Mouse (Mus musculus) heart, embryonic 10.5 days (tissue): ENCODE results near the gene AL732309.1. TPM values are rescaled to one million over a fixed set of nuclear protein-coding genes. Genes with fewer than 3 reads are reported as not detected.
A peak's percentile ranks its signal among the peaks of the same experiment; 100 is the strongest.

ENCODE experiments used
- DNase-seq: peaks from one replicate; pipeline ENCODE4 v3.0.0-alpha.2; 2017; ENCODE audit warnings: low spot score
- H3K27ac ChIP-seq: fragments of 300-500 bp; sonication (generic); 2 replicates; pipeline ENCODE4 v1.5.1; 2016; ENCODE audit warnings: mild to moderate bottlenecking
- H3K27me3 ChIP-seq: fragments of 300-500 bp; sonication (generic); 2 replicates; pipeline ENCODE4 v1.6.1; 2016; ENCODE audit warnings: mild to moderate bottlenecking; ENCODE audit not compliant: poor library complexity, insufficient read depth, severe bottlenecking
- H3K36me3 ChIP-seq: fragments of 300-500 bp; sonication (generic); 2 replicates; pipeline ENCODE4 v1.6.1; 2016; ENCODE audit warnings: mild to moderate bottlenecking, moderate library complexity
- H3K4me1 ChIP-seq: fragments of 300-500 bp; sonication (generic); 2 replicates; pipeline ENCODE4 v1.6.1; 2016; ENCODE audit warnings: mild to moderate bottlenecking
- H3K4me3 ChIP-seq: fragments of 300-500 bp; sonication (generic); 2 replicates; pipeline ENCODE4 v1.5.1; 2016; ENCODE audit warnings: mild to moderate bottlenecking, moderate library complexity
- H3K9me3 ChIP-seq: fragments of 300-500 bp; sonication (generic); 2 replicates; pipeline ENCODE4 v1.6.1; 2016; ENCODE audit warnings: mild to moderate bottlenecking, moderate library complexity
- WGBS: fragments of 180-500 bp; shearing (Covaris S2); methylation state at CpG from one replicate; pipeline ENCODE4 v1.1.7; 2016; 5-methylcytosine and 5-hydroxymethylcytosine counted together
- polyA plus RNA-seq: library from polyadenylated mRNA; unstranded; fragments of >200 nt; fragmentation: Nextera tagmentation; extraction: Ambion mirVana; gene quantifications from 2 replicates; pipeline ENCODE4 v1.2.1, GENCODE M21; 2016

AL732309.1 gene
- polyA plus RNA-seq, 1 experiment from 2014 or later, result 6.0 TPM

DNA sequence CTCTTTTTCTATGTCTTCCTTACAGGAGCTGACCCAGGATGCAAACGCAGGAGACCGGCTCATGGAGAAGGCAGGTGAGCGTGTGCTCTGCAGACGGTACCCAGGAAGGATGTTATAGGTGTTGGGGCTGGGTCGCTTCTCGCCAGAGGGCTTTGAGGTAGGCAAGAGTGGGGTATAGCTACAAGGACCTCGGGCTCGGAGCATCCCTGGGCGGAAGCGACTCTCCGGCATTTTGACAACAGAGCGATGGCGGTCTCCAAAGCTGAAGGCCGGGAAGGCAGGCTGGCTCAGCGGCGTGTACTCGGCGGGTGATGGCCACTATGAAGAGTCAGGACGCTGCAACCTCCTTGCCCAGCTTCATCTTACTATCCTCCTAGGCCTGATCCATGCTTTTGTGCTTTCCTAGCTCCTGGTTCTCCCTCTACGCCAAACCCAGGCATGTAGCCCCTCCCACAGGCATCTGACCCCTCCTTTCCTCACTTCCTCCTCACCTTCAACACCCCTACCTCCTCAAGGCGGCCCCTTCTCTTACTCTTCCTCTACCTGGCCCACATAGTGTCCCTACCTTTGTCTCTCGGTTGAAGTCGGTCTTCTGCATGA lies 33.3 kb downstream of the AL732309.1 start:
- Histone ChIP-seq H3K36me3 (peaks cover 8% of the 10 kb centered on the region), H3K9me3 (no peaks in the 10 kb centered on the region), H3K4me3 (peak overlapping the region; percentile 10; the same call in 1 of the 2 replicates), H3K4me1 (peaks cover 17% of the 10 kb centered on the region), H3K27me3 (peaks cover 34% of the 10 kb centered on the region), H3K27ac (no peak overlapping the region)
- DNase-seq, result no peak
- WGBS, result 57% methylated on average over 23 of the region's 23 CpGs

DNA sequence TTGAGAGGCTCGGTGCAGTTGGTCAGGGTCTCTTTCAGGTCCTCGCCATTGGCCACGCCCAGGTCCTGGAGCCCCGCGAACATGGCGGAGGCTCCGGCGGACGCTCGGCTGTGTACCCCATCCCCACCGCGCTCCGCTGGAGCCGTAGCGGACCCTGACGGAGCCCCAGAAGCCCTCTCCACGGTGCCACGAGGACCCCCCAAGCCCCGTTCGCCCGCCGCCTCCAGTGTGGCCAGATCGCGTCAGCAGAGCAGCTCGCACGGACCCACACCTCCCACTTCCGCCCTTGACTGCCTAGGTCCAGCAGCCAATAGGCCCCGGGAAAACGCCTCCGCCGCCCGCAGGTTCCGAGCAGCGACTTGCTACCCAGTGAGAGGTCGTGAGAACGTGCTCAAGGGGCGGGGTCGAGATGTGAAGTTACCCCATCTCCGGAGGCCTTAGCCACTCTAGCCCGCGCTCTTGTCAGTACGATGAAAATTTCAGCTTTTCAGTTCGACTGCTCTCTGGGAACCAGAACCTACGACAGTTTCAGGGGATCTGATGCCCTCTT lies 35.5 kb downstream of the AL732309.1 start, which contains the start of gene Nelfb:
Nelfb (minus strand) TSS at position 369 of the 550 bp plus-strand sequence.
- Histone ChIP-seq H3K4me3 (peak within 1 kb of the TSS; percentile 97), H3K36me3 (peaks cover 29% of the 10 kb centered on the region), H3K27ac (peak within 1 kb of the TSS; percentile 99), H3K27me3 (peaks cover 34% of the 10 kb centered on the region), H3K4me1 (peaks cover 17% of the 10 kb centered on the region), H3K9me3 (no peaks in the 10 kb centered on the region)
- WGBS, result 1% methylated on average over 44 of the region's 44 CpGs
- DNase-seq, result peak; percentile 97

DNA sequence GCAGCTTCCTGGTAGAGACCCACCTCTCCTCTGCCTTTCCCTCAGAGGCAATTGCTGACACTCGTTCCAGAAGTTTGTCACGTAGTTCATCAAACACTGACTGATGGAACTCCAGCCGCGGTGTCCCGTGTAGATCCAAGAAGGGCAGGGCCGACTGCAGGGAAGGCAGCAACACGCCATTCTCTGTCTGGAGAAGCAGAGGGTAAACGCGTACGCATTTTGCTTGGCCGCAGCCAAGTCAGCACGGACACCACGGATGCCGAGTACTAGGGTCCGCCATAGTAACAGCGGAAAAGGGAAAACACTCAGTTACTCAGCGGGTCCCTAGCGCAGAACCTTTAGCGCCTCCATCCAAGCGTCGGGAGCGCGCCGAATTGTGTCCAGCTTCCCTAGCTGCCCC lies 36.0 kb downstream of the AL732309.1 start:
- Histone ChIP-seq H3K9me3 (no peaks in the 10 kb centered on the region), H3K27ac (peak overlapping the region; percentile 99), H3K4me1 (peaks cover 17% of the 10 kb centered on the region), H3K36me3 (peaks cover 34% of the 10 kb centered on the region), H3K27me3 (peaks cover 31% of the 10 kb centered on the region), H3K4me3 (peak overlapping the region; percentile 97)
- WGBS, result under 1% methylated on average over 24 of the region's 24 CpGs
- no peak for DNase-seq

DNA sequence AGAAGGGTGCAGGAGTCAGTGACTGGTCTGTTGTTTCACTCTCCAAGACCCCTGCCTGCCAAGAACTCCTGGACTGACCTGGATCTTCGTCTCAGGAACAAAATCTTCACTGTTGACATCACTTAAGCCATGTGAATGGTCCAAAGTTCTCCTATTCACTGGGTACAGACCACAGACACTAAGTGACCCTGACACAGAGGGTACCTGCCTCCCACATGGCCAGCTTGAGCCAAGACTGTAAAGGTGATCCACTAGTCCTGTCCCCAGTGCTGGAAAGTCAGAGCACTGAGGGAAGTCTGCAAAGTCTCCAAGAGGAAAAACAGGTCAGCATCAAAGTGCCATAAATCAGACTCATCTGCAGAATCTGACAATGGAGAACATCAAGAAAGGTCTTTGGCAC lies 39.1 kb downstream of the AL732309.1 start:
- DNase-seq, result no peak
- Histone ChIP-seq H3K9me3 (no peaks in the 10 kb centered on the region), H3K36me3 (peaks cover 65% of the 10 kb centered on the region), H3K27ac (no peak overlapping the region), H3K27me3 (peaks cover 4% of the 10 kb centered on the region; the same call in 1 of the 2 replicates), H3K4me1 (peaks cover 17% of the 10 kb centered on the region), H3K4me3 (no peak overlapping the region)
- 91% methylated on average over 1 of the region's 1 CpGs for WGBS

DNA sequence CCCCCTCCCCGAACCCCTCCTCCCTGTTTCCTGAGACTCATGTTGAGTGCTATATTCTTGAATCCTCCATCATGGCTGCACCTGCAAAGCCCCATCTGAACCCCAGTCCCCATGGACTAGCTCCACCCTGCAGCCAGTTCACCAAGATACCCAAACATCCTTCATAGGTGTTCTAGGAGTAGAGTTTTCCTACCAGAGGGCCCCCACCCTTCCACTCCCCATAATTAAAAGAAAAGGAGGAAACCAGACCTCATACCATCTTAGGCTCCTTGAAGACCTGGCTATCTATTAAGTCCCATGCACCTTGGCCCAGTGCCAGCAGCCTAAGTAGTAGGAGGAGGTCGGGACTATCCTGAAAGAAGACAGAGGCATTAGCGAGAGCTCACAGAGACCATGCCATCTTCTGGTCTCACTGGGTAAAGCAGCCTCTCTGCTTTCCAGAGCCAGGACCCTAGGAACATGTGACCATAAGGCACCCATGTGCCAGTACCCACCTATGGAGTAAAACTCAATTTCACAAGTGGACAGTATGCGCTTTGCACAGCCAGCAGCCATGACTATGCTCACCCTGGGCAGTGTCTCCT lies 42.9 kb downstream of the AL732309.1 start:
- Histone ChIP-seq H3K27me3 (no peaks in the 10 kb centered on the region), H3K27ac (no peak overlapping the region), H3K36me3 (peaks cover 98% of the 10 kb centered on the region), H3K4me1 (no peaks in the 10 kb centered on the region; the same call in 1 of the 2 replicates), H3K9me3 (no peaks in the 10 kb centered on the region), H3K4me3 (no peak overlapping the region)
- 60% methylated on average over 4 of the region's 4 CpGs for WGBS
- no peak for DNase-seq

DNA sequence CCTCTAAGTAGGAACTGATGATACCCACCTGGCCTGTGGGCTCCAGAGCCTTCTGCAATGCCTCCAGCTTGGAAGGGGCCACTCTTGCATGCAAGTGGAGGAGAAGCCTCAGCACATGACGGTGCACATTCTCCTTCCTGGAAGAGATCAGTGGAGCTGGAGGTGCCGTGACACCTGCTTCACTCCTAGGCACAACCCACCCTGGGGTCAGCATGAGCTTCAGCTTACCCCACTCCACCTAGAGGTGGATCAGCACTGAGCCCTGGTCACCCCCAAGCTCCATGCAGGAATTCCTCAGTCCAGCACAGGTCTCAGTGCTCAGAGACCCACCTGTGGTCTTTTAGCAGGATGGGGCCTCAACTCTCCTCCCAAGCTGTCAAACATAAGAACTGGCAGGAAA lies 46.0 kb downstream of the AL732309.1 start:
- peaks cover 20% of the 10 kb centered on the region for H3K4me1 ChIP-seq
- H3K27ac ChIP-seq, result no peak overlapping the region
- H3K9me3 ChIP-seq, result no peaks in the 10 kb centered on the region
- DNase-seq, result no peak
- H3K27me3 ChIP-seq, result peaks cover 13% of the 10 kb centered on the region
- 92% methylated on average over 2 of the region's 2 CpGs for WGBS
- peaks cover 68% of the 10 kb centered on the region for H3K36me3 ChIP-seq
- no peak overlapping the region for H3K4me3 ChIP-seq

DNA sequence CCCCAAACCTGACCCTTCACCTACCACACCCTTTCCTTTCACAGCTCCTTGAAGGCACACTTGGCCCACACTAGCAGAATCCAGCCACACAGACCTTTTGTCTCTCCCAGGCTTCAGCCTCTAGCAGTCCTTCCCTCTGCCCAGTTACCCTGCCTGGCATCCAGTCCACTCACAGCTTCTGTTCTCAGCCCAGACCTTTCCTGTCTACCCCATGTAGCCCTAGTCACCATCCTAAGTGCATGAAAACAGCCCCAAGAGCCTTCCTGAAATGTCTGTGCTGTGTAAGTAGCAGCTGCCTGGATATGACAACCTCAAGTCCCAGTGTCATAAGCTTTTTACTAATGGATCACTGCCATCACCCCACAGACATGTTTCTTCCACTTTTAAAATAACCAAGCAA lies 48.7 kb downstream of the AL732309.1 start:
- Histone ChIP-seq H3K27ac (no peak overlapping the region), H3K4me3 (no peak overlapping the region), H3K9me3 (no peaks in the 10 kb centered on the region), H3K4me1 (peaks cover 47% of the 10 kb centered on the region), H3K27me3 (peaks cover 32% of the 10 kb centered on the region), H3K36me3 (peaks cover 41% of the 10 kb centered on the region)
- no peak for DNase-seq

DNA sequence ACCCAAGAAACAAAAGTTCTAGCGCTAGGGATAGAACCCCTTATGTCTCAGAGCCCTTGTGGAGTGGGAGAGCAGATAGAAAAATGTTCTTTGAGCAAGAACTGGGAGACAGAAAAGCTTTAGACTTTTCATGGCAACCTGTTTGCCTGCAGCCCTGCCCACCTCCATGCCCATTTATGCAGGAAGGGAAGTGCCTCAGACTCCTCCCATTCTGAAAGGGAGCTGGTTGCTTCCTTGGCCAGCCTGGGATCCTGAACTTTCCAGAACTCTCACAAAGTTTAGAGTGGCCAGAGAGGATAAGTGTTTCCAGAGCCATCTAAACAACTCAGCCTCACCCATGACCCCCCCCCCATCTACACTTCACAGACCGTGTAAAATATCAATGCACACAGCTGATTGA lies 49.5 kb downstream of the AL732309.1 start:
- DNase-seq, result no peak
- Histone ChIP-seq H3K4me1 (peaks cover 48% of the 10 kb centered on the region), H3K4me3 (peak overlapping the region; percentile 62), H3K27ac (peak overlapping the region; percentile 79), H3K27me3 (peaks cover 32% of the 10 kb centered on the region), H3K36me3 (peaks cover 33% of the 10 kb centered on the region), H3K9me3 (no peaks in the 10 kb centered on the region)
- 22% methylated on average over 2 of the region's 2 CpGs for WGBS

DNA sequence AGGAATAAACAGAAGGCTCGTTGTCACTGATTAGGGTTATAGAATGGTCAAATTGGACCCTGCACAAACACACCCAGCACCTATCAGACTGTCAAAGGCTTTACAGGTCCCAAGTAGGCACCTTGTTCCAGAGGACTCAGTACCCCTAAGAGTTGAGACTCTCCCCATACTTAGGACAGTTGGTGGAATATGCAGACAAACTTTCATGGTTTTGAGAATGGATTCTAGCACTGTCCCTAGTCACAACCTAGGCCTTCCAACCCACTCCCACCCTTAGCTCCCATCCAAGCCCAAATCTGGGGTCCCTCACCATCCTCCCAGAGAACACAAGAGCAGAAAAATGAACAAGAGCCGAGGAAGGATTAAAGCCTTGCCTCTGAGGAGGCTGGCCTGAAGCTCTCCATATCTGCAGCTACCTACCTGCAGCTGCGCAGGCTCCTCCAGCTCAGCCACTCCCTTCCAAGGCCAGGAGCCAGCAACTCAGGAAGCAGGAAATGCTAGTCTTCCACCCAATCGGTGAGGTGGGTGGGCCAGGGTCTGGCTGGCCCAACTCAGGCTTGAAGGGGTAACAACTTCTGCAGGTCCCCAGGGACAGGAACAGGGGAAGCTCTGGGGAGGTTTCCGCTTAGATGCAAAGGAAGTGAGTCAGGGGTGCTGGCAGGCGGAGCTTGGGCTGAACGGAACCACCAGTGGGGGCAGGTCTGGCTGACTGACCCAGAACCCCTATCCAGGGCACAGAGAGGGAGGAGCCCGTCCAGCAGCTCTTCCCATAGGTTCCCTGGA lies 50.3 kb downstream of the AL732309.1 start, which contains the start of gene Tor4a:
Tor4a (minus strand) TSS at position 715 of the 783 bp plus-strand sequence.
- peak; percentile 90 for DNase-seq
- Histone ChIP-seq H3K27ac (peak within 1 kb of the TSS; percentile 79), H3K9me3 (no peaks in the 10 kb centered on the region), H3K4me3 (peak within 1 kb of the TSS; percentile 62), H3K36me3 (peaks cover 25% of the 10 kb centered on the region), H3K27me3 (peaks cover 32% of the 10 kb centered on the region), H3K4me1 (peaks cover 48% of the 10 kb centered on the region)
- WGBS, result 7% methylated on average over 8 of the region's 8 CpGs

DNA sequence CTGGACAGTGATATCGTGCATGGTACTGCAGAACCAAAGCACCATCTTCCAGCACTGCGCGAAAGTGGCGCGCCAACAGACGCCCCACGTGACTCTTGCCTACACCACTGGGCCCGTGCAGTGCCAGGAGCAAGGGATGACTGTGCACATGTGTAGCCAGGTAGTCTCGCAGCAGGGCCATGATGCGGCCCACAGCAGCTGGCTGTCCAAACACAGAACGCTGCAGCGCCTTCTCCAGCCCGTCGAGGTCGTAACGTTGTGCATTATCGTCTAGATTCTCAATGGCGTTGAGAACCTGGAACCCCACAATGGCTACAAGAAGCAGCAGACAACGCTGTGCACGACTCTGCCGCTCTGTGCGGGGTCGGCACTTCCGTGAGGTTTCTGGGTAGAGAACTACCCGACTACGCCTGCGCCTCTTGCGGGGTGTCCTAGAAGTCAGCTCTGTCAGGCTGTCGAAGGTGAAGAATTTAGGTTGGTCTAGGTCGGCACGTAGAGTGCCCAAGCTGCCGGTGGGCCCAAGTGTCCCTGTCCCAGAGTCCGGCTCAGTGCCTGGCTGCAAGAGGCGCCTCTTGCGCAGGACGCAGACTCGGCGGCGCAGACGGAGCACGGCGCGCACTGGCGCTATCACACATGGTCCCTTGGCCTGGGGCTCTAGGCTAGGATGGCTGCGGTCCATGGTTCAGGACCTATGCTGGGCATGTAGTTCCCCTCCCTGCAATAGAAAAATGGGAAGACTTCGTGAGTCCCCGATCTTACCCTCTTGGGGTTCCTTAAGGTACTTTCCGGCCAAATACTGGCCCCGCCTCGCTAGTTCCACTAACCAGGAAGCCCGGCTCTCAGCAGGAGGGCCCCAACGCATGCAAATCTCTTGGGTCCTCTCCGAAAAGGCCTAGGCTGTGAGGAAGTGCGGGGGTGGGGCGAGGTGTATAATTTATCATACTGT lies 51.2 kb downstream of the AL732309.1 start:
- Histone ChIP-seq H3K4me1 (peaks cover 48% of the 10 kb centered on the region), H3K27me3 (peaks cover 32% of the 10 kb centered on the region), H3K27ac (peak overlapping the region; percentile 79), H3K9me3 (no peaks in the 10 kb centered on the region), H3K4me3 (peak overlapping the region; percentile 62), H3K36me3 (peaks cover 16% of the 10 kb centered on the region)
- WGBS, result 14% methylated on average over 55 of the region's 55 CpGs
- DNase-seq, result no peak
